Mouse (Mus musculus): ENCODE data around the gene Gng4. TPM values are rescaled to one million over a fixed set of nuclear protein-coding genes. Genes with fewer than 3 reads are reported as not detected.

The Gng4 gene
- total and polyA plus RNA-seq, 3 experiments = not detected

DNA sequence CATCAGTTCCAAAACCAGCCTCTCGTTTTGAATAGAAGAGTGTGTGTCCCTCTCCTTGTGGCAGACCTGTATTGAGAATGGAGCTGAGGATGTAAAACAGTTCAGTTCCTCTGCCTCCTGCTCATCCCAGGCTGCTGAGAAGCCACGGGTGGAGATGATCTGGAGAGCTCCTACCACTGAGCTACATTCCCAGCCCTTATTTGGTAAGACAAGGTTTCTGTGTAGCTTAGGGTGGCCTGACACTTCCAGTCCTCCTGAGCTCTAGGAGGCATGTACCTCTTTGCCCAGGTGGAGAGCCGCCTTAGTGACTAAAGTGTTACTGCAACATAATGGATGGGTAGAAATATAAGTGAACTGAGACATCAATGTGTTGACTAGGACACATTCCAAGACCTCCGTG, 2.8 kb upstream of the Gng4 start:
- peaks cover 3 to 5% of the 10 kb centered on the region in 2 experiments; a peak in 2 of 4 replicates for H3K4me1 ChIP-seq (ENCODE audit: control insufficient read depth in 1 of 2, insufficient read depth in 2 of 2, low read length in 2 of 2)
- no peaks in the 10 kb centered on the region for H3K27me3 ChIP-seq (ENCODE audit: control insufficient read depth in 1 of 2, insufficient read depth in 2 of 2, low read length in 2 of 2)
- H3K9ac ChIP-seq (ENCODE audit: control insufficient read depth, low read depth, low read length, poor library complexity, severe bottlenecking) = no peak overlapping the region
- peaks cover 0 to 3% of the 10 kb centered on the region in 2 experiments; a peak in 2 of 4 replicates for H3K36me3 ChIP-seq (ENCODE audit: control insufficient read depth in 1 of 2, insufficient read depth in 2 of 2, low read length in 2 of 2)
- no peak overlapping the region for H3K4me3 ChIP-seq (ENCODE audit: control insufficient read depth in 1 of 2, insufficient read depth in 1 of 2, low read depth in 2 of 2, low read length in 2 of 2)
- no peak for DNase-seq (ENCODE audit: low read depth, low spot score)
- H3K9me3 ChIP-seq (replicated peaks; ENCODE audit: insufficient read depth, low read length) = no peaks in the 10 kb centered on the region
- no peaks in the 10 kb centered on the region for H3K79me2 ChIP-seq (ENCODE audit: control insufficient read depth, insufficient read depth, low read length, poor library complexity)
- H3K27ac ChIP-seq (ENCODE audit: control insufficient read depth, low read depth, low read length) = no peak overlapping the region
- no peak for TF ChIP-seq SIN3A (IDR thresholded peaks at IDR 0.05; ENCODE audit: low read length)
- TF ChIP-seq POLR2A (IDR thresholded peaks at IDR 0.05; ENCODE audit: control insufficient read depth in 1 of 2, insufficient read depth in 1 of 2, low read depth in 1 of 2, low read length in 2 of 2, poor library complexity in 1 of 2) = no peak
- TF ChIP-seq TCF12 (IDR thresholded peaks at IDR 0.05; ENCODE audit: low read depth, low read length) = no peak
- no peak for TF ChIP-seq GABPA (IDR thresholded peaks at IDR 0.05; ENCODE audit: low read depth, low read length)
- TF ChIP-seq MXI1 (IDR thresholded peaks at IDR 0.05; ENCODE audit: low read depth, low read length) = no peak
- no peak for TF ChIP-seq MYB (IDR thresholded peaks at IDR 0.05; ENCODE audit: low read depth, low read length)
- no peak for TF ChIP-seq POLR2AphosphoS2 (IDR thresholded peaks at IDR 0.05; ENCODE audit: low read length)
- no peak for TF ChIP-seq USF1 (IDR thresholded peaks at IDR 0.05; ENCODE audit: low read depth, low read length)
- TF ChIP-seq EP300 (IDR thresholded peaks at IDR 0.05; ENCODE audit: low read depth in 1 of 2, low read length in 2 of 2) = no peak
- no peak for TF ChIP-seq KAT2A (conservative IDR thresholded peaks at IDR 0.05; ENCODE audit: low read depth, low read length)
- no peak for TF ChIP-seq ZNF384 (IDR thresholded peaks at IDR 0.05; ENCODE audit: low read depth, low read length)
- no peak for TF ChIP-seq HCFC1 (IDR thresholded peaks at IDR 0.05; ENCODE audit: low read depth, low read length)

GRCm38 (mm10) chr13:13783296-13783695, 563 bp upstream of the Gng4 start:
- no peak overlapping the region for H3K9ac ChIP-seq (ENCODE audit: control insufficient read depth, low read depth, low read length, poor library complexity, severe bottlenecking)
- no peaks in the 10 kb centered on the region for H3K36me3 ChIP-seq (ENCODE audit: control insufficient read depth in 1 of 2, insufficient read depth in 2 of 2, low read length in 2 of 2)
- H3K27me3 ChIP-seq (ENCODE audit: control insufficient read depth in 1 of 2, insufficient read depth in 2 of 2, low read length in 2 of 2) = no peaks in the 10 kb centered on the region
- DNase-seq (ENCODE audit: low read depth, low spot score) = no peak
- no peaks in the 10 kb centered on the region for H3K79me2 ChIP-seq (ENCODE audit: control insufficient read depth, insufficient read depth, low read length, poor library complexity)
- no peaks in the 10 kb centered on the region for H3K9me3 ChIP-seq (replicated peaks; ENCODE audit: insufficient read depth, low read length)
- H3K4me1 ChIP-seq (ENCODE audit: control insufficient read depth in 1 of 2, insufficient read depth in 2 of 2, low read length in 2 of 2) = no peaks in the 10 kb centered on the region
- H3K27ac ChIP-seq (ENCODE audit: control insufficient read depth, low read depth, low read length) = no peak overlapping the region
- no peak overlapping the region for H3K4me3 ChIP-seq (ENCODE audit: control insufficient read depth in 1 of 2, insufficient read depth in 1 of 2, low read depth in 2 of 2, low read length in 2 of 2)
- TF ChIP-seq MAFK (IDR thresholded peaks at IDR 0.05; ENCODE audit: borderline replicate concordance, low read depth, low read length) = no peak
- TF ChIP-seq NELFE (IDR thresholded peaks at IDR 0.05; ENCODE audit: low read depth, low read length) = no peak
- TF ChIP-seq ZKSCAN1 (IDR thresholded peaks at IDR 0.05; ENCODE audit: low read depth, low read length) = no peak
- TF ChIP-seq POLR2AphosphoS2 (IDR thresholded peaks at IDR 0.05; ENCODE audit: low read length) = no peak
- TF ChIP-seq MYB (IDR thresholded peaks at IDR 0.05; ENCODE audit: low read depth, low read length) = no peak
- no peak for TF ChIP-seq TCF12 (IDR thresholded peaks at IDR 0.05; ENCODE audit: low read depth, low read length)
- TF ChIP-seq POLR2AphosphoS5 (IDR thresholded peaks at IDR 0.05; ENCODE audit: borderline replicate concordance, low read depth, low read length) = no peak
- TF ChIP-seq CTCF (IDR thresholded peaks at IDR 0.05 in 2 of 3, conservative IDR thresholded peaks at IDR 0.05 in 1 of 3; ENCODE audit: control insufficient read depth in 1 of 3, insufficient read depth in 1 of 3, low read depth in 2 of 3, low read length in 3 of 3, poor library complexity in 1 of 3, severe bottlenecking in 1 of 3) = no peak
- TF ChIP-seq CHD1 (IDR thresholded peaks at IDR 0.05; ENCODE audit: low read depth, low read length) = no peak
- TF ChIP-seq UBTF (IDR thresholded peaks at IDR 0.05; ENCODE audit: borderline replicate concordance, insufficient read depth, low read depth, low read length) = no peak
- TF ChIP-seq NRF1 (IDR thresholded peaks at IDR 0.05; ENCODE audit: insufficient read depth, low read depth, low read length, poor library complexity, severe bottlenecking) = no peak
- TF ChIP-seq TBP (IDR thresholded peaks at IDR 0.05; ENCODE audit: low read depth, low read length) = no peak
- no peak for TF ChIP-seq KAT2A (conservative IDR thresholded peaks at IDR 0.05; ENCODE audit: low read depth, low read length)
- TF ChIP-seq HCFC1 (IDR thresholded peaks at IDR 0.05; ENCODE audit: low read depth, low read length) = no peak
- TF ChIP-seq ETS1 (IDR thresholded peaks at IDR 0.05; ENCODE audit: low read depth, low read length) = no peak
- no peak for TF ChIP-seq MXI1 (IDR thresholded peaks at IDR 0.05; ENCODE audit: low read depth, low read length)
- TF ChIP-seq EP300 (IDR thresholded peaks at IDR 0.05; ENCODE audit: low read depth in 1 of 2, low read length in 2 of 2) = no peak

Measured in MEL (cell line).